Mouse (Mus musculus): ENCODE data around the gene Mov10l1.

The Mov10l1 gene

GRCm38 (mm10) chr15:89075478-89076147 lies 92.9 kb downstream of the Mov10l1 start:
- peak; percentile 51 for DNase-seq (ENCODE audit: low read depth)

GRCm38 (mm10) chr15:89076156-89076731 lies 93.5 kb downstream of the Mov10l1 start:
- no peak for DNase-seq (ENCODE audit: low read depth)

- no peak for DNase-seq (ENCODE audit: low read depth)
Measured at GRCm38 (mm10) chr15:89078208-89078836, 95.6 kb downstream of the Mov10l1 start.

GRCm38 (mm10) chr15:89083906-89084305 lies 101.2 kb downstream of the Mov10l1 start:
- DNase-seq (ENCODE audit: low read depth), result no peak

- DNase-seq (ENCODE audit: low read depth), result no peak
Measured at GRCm38 (mm10) chr15:89084826-89085225, 102.1 kb downstream of the Mov10l1 start.

- peak; percentile 76 for DNase-seq (ENCODE audit: low read depth)
Measured at GRCm38 (mm10) chr15:89088607-89089247, 106.0 kb downstream of the Mov10l1 start, which contains the start of gene Selenoo. Gene Selenoo, plus strand, starts transcription at chr15:89089084.

- no peak for DNase-seq (ENCODE audit: low read depth)
Measured at GRCm38 (mm10) chr15:89089248-89090051, 106.7 kb downstream of the Mov10l1 start.

GRCm38 (mm10) chr15:89090662-89091061 lies 108.0 kb downstream of the Mov10l1 start:
- no peak for DNase-seq (ENCODE audit: low read depth)

GRCm38 (mm10) chr15:89092181-89092580 lies 109.5 kb downstream of the Mov10l1 start:
- DNase-seq (ENCODE audit: low read depth), result no peak

- no peak for DNase-seq (ENCODE audit: low read depth)
Measured at GRCm38 (mm10) chr15:89097450-89097849, 114.7 kb downstream of the Mov10l1 start.

GRCm38 (mm10) chr15:89098616-89099015 lies 115.9 kb downstream of the Mov10l1 start:
- DNase-seq (ENCODE audit: low read depth), result no peak

GRCm38 (mm10) chr15:89100823-89101222 lies 118.1 kb downstream of the Mov10l1 start:
- no peak for DNase-seq (ENCODE audit: low read depth)

GRCm38 (mm10) chr15:89102646-89103045 lies 119.9 kb downstream of the Mov10l1 start:
- DNase-seq (ENCODE audit: low read depth), result no peak

- DNase-seq (ENCODE audit: low read depth), result no peak
Measured at GRCm38 (mm10) chr15:89103921-89104320, 121.2 kb downstream of the Mov10l1 start.

- no peak for DNase-seq (ENCODE audit: low read depth)
Measured at GRCm38 (mm10) chr15:89104425-89104824, 121.7 kb downstream of the Mov10l1 start.
